Mouse (Mus musculus) stomach, embryonic 15.5 days (tissue): Measurements from ENCODE around the gene Sync. TPM values are rescaled to one million over a fixed set of nuclear protein-coding genes. Genes with fewer than 3 reads are reported as not detected.

Experiments
- ATAC-seq: fragments of 200-750 bp; cut with Nextera tagmentation; 2 replicates; pipeline ENCODE4 v1.8.0; 2017; ENCODE audit warnings: low read depth, moderate number of reproducible peaks, moderate TSS enrichment; ENCODE audit not compliant: insufficient read depth, low FRiP score
- H3K27ac ChIP-seq: fragments of 300-500 bp; sonication (generic); 2 replicates; pipeline ENCODE4 v1.5.1; 2015; ENCODE audit warnings: mild to moderate bottlenecking, inconsistent platforms
- H3K27me3 ChIP-seq: fragments of 300-500 bp; sonication (generic); replicated peaks from 2 replicates; pipeline ENCODE4 v1.6.1; 2015; ENCODE audit warnings: inconsistent platforms
- H3K36me3 ChIP-seq: fragments of 300-500 bp; sonication (generic); 2 replicates; pipeline ENCODE4 v1.6.1; 2015; ENCODE audit warnings: inconsistent platforms
- H3K4me1 ChIP-seq: fragments of 300-500 bp; sonication (generic); 2 replicates; pipeline ENCODE4 v1.6.1; 2015; ENCODE audit warnings: inconsistent platforms
- H3K4me2 ChIP-seq: fragments of 300-500 bp; sonication (generic); 2 replicates; pipeline ENCODE4 v1.6.1; 2015; ENCODE audit warnings: mild to moderate bottlenecking, inconsistent platforms
- H3K4me3 ChIP-seq: fragments of 300-500 bp; sonication (generic); replicated peaks from 2 replicates; pipeline ENCODE4 v1.5.1; 2015; ENCODE audit warnings: inconsistent platforms
- H3K9ac ChIP-seq: fragments of 300-500 bp; sonication (generic); 2 replicates; pipeline ENCODE4 v1.6.1; 2015; ENCODE audit warnings: inconsistent platforms
- H3K9me3 ChIP-seq: fragments of 300-500 bp; sonication (generic); 2 replicates; pipeline ENCODE4 v1.6.1; 2016; ENCODE audit warnings: inconsistent platforms
- WGBS: fragments of 180-500 bp; shearing (Covaris S2); methylation state at CpG from one replicate; pipeline ENCODE4 v1.1.7; 2015; 5-methylcytosine and 5-hydroxymethylcytosine counted together
- polyA plus RNA-seq: library from polyadenylated mRNA; unstranded; fragments of >200 nt; fragmentation: Nextera tagmentation; extraction: Ambion mirVana; gene quantifications from 2 replicates; pipeline ENCODE4 v1.2.1, GENCODE M21; 2015

The Sync gene
- polyA plus RNA-seq, 1 experiment from 2014 or later = 2.0 TPM

DNA sequence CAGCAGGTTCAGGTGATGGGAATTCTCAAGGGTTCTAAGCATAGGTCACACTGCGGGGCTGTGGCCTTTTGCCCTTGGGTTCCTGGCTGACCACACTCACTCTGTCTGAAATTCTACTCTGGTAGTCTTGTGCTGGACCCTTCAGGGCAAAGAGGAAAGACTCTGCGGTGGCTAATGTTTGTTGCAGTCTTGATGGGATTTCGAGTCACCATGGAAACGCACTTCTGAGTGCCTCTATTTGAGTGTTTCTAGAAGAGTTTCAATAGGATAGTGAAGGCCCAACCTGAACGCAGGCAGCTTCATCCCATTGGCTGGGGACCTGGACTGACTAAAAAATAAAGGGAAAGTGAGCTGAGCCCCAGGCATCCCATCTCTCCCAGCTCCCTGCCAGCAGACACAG is 20.6 kb upstream of the Sync start:
- no peak overlapping the region for H3K4me3 ChIP-seq
- no peak overlapping the region for H3K9ac ChIP-seq
- no peak overlapping the region for H3K27ac ChIP-seq
- H3K36me3 ChIP-seq = no peaks in the 10 kb centered on the region
- peaks cover 11% of the 10 kb centered on the region for H3K4me1 ChIP-seq
- H3K9me3 ChIP-seq = no peaks in the 10 kb centered on the region
- WGBS = 77% methylated on average over 5 of the region's 5 CpGs
- H3K27me3 ChIP-seq = no peaks in the 10 kb centered on the region
- no peak for ATAC-seq
- H3K4me2 ChIP-seq = no peak overlapping the region

DNA sequence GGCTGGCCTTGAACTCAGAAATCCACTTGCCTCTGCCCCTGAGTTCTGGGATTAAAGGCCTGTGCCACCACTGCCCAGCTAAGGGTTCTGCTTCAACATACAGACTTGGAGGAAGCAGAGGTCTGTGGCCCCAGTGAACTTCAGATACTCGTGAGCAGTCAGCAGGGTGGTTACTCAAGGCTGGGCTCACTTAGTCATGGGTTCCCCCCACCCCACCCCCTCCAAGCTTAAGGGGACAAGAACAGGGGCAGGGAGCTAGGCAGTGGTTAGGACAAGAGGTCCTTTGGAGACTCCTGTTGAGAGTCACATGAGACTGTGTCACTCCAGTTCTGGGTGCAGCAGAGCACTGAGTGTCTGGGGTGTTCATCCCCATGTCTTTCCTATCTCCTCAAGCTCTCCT is 18.7 kb upstream of the Sync start:
- no peak overlapping the region for H3K27ac ChIP-seq
- H3K4me2 ChIP-seq = no peak overlapping the region
- no peaks in the 10 kb centered on the region for H3K9me3 ChIP-seq
- H3K4me3 ChIP-seq = no peak overlapping the region
- H3K4me1 ChIP-seq = peaks cover 2% of the 10 kb centered on the region
- no peak for ATAC-seq
- no peaks in the 10 kb centered on the region for H3K27me3 ChIP-seq
- 54% methylated on average over 1 of the region's 1 CpGs for WGBS
- H3K36me3 ChIP-seq = no peaks in the 10 kb centered on the region
- no peak overlapping the region for H3K9ac ChIP-seq

DNA sequence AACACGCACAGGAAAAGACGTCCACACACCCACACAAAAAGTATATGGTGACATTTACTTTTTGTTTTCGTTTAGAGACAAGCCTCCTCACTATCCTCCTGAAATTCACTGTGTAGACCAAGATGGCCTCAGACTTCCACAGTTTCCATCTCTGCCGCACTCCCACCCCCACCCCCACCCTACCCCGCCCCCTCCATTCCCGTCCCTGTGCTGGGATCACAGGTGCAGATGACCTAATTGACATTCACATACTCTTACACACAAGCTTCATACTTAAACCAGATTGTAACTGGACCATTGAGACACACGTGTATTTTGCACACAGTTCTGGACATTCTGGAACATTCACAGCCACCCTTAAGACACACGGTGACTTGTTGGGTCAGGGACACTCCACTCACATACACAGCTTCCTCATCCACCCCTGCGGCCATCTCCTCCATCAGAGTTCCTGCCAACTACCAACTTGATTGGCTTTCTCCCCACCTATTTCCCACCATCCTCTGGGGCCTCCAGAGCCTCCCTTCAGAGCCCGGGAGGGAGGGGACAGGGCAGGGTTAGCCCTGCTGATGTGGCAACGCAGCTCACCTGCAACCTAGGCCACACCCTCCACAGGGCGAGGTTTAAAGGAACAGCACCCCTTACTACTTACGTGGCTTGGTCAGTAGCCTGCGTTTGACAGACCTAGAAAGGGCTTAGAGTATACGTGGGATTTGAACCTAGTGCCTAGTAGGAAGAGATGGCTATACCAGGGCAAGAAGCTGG is 15.2 kb upstream of the Sync start:
- H3K36me3 ChIP-seq = no peaks in the 10 kb centered on the region
- peak overlapping the region; percentile 80 for H3K27ac ChIP-seq
- 20% methylated on average over 15 of the region's 15 CpGs for WGBS
- H3K9ac ChIP-seq = no peak overlapping the region
- no peaks in the 10 kb centered on the region for H3K27me3 ChIP-seq
- no peaks in the 10 kb centered on the region; the same call in 1 of the 2 replicates for H3K4me1 ChIP-seq
- peak overlapping the region; percentile 18 for H3K4me3 ChIP-seq
- ATAC-seq = peak; percentile 95
- H3K9me3 ChIP-seq = no peaks in the 10 kb centered on the region
- peak overlapping the region; percentile 44 for H3K4me2 ChIP-seq

DNA sequence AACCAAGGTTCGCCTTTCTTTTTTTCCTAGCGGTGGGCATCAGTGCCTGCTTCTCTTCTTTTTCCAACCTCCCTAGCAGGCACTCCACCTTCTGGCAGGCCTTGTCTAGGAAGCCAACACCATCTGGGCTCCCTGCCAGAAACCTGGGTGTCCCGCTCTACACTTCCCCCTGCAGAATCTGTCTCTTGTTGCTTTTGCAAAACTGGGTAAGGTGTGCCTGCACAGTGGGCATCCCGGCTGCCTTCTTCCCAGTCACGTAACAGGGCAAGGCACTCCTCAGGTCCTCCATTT is 14.7 kb upstream of the Sync start:
- Histone ChIP-seq H3K4me3 (no peak overlapping the region; the same call in 1 of the 2 replicates), H3K36me3 (no peaks in the 10 kb centered on the region), H3K4me1 (no peaks in the 10 kb centered on the region; the same call in 1 of the 2 replicates), H3K27me3 (no peaks in the 10 kb centered on the region), H3K9ac (no peak overlapping the region), H3K4me2 (peak overlapping the region; percentile 44), H3K27ac (peak overlapping the region; percentile 80), H3K9me3 (no peaks in the 10 kb centered on the region)
- peak; percentile 68; the same call in 1 of the 2 replicates for ATAC-seq
- 28% methylated on average over 5 of the region's 5 CpGs for WGBS

DNA sequence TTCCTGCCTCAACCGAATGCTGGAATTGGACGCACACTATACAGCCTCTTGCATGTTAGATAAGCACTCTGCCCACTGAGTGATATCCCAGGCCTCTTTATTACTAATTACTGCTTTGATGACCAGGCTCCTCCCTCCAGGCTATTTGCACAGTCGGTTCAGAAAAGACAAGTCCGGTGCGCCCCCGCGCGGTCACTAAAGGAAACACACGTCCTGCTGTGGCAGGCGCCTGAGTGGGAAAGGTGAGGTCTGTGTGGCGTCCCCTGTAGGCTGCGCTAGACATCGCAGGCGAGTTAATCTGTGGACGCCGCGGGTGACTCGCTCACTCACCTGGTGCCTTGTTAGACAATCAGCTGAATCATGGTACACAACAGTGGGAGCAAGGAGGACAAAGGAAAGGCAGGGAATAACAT is 11.0 kb upstream of the Sync start:
- H3K4me1 ChIP-seq = no peaks in the 10 kb centered on the region; the same call in 1 of the 2 replicates
- no peak overlapping the region for H3K27ac ChIP-seq
- ATAC-seq = no peak; the same call in 1 of the 2 replicates
- no peaks in the 10 kb centered on the region for H3K9me3 ChIP-seq
- H3K4me2 ChIP-seq = peak overlapping the region; percentile 29; the same call in 1 of the 2 replicates
- H3K36me3 ChIP-seq = no peaks in the 10 kb centered on the region
- WGBS = under 1% methylated on average over 18 of the region's 18 CpGs
- H3K4me3 ChIP-seq = no peak overlapping the region
- H3K9ac ChIP-seq = no peak overlapping the region
- no peaks in the 10 kb centered on the region for H3K27me3 ChIP-seq

DNA sequence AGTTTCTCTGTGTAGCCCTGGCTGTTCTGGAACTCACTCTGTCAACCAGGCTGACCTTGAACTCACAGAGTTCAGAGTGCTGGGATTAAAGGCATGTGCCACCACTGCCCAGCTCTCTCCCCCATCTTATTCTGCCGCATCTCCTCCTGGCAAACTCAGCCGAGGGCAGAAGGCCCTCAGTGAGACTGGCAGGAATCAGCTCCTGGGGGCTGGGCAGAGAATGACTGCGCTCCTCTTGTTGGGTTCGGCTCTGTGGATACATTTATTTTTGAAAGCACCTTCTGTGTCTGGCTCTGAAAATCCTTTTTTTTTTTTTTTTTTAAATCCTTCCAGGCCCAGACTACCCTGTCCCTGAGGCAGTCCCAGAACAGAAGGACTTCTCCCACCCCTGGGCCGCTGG is 4.6 kb upstream of the Sync start:
- Histone ChIP-seq H3K27me3 (0 out of 2 replicates have a peak, but pooled peaks cover 7% of the 10 kb centered on the region), H3K4me2 (no peak overlapping the region), H3K4me3 (no peak overlapping the region), H3K9ac (no peak overlapping the region), H3K36me3 (no peaks in the 10 kb centered on the region), H3K9me3 (no peaks in the 10 kb centered on the region), H3K27ac (no peak overlapping the region), H3K4me1 (peaks cover 20% of the 10 kb centered on the region)
- WGBS = 87% methylated on average over 5 of the region's 5 CpGs
- no peak for ATAC-seq

DNA sequence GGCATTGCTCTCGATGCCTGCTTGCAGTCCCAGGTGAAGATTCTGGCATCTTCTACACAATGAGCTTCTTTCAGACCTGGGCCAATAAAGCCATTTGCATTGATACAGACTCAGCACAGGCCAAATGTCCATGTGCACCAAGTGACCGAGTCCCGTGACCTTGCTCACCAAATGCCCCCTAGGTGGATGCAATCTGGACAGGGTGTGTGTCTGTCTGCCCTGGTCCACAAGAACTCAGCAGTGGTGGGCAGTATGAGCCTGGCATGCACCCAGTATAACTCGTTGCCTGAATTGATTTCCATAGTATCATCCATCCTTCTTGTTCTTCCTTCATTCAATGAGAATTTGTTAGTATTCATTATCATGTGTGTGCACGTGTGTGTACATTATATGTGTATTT is 4.2 kb upstream of the Sync start:
- no peak overlapping the region for H3K27ac ChIP-seq
- H3K36me3 ChIP-seq = no peaks in the 10 kb centered on the region
- WGBS = 88% methylated on average over 5 of the region's 5 CpGs
- H3K27me3 ChIP-seq = 0 out of 2 replicates have a peak, but pooled peaks cover 7% of the 10 kb centered on the region
- no peak for ATAC-seq
- no peak overlapping the region for H3K4me2 ChIP-seq
- no peak overlapping the region for H3K9ac ChIP-seq
- H3K9me3 ChIP-seq = no peaks in the 10 kb centered on the region
- peaks cover 21% of the 10 kb centered on the region for H3K4me1 ChIP-seq
- no peak overlapping the region for H3K4me3 ChIP-seq

DNA sequence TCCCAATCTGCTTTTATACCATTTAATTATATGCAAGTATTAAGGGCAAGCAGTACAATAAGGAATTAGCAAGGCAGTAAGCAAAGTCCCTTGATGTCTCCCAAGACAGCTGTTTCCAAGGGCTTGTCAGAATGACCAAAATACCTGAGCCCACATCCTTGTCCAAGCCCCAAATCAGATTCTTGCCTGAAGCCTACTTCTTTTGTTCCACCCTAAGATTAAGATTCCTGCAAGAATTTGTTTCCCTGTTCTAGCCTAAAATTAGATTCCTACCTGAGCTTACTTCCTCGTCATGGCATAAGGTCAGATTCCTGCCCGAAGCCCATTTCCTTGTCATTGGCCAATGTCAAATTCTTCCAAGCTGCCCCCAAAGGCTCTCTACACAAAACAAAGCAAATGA is 2.7 kb upstream of the Sync start:
- H3K9ac ChIP-seq = no peak overlapping the region
- no peak overlapping the region for H3K27ac ChIP-seq
- H3K27me3 ChIP-seq = 0 out of 2 replicates have a peak, but pooled peaks cover 7% of the 10 kb centered on the region
- no peaks in the 10 kb centered on the region for H3K36me3 ChIP-seq
- ATAC-seq = no peak
- peaks cover 21% of the 10 kb centered on the region for H3K4me1 ChIP-seq
- H3K4me3 ChIP-seq = no peak overlapping the region
- no peaks in the 10 kb centered on the region for H3K9me3 ChIP-seq
- no peak overlapping the region for H3K4me2 ChIP-seq
- WGBS = 80% methylated on average over 2 of the region's 2 CpGs

DNA sequence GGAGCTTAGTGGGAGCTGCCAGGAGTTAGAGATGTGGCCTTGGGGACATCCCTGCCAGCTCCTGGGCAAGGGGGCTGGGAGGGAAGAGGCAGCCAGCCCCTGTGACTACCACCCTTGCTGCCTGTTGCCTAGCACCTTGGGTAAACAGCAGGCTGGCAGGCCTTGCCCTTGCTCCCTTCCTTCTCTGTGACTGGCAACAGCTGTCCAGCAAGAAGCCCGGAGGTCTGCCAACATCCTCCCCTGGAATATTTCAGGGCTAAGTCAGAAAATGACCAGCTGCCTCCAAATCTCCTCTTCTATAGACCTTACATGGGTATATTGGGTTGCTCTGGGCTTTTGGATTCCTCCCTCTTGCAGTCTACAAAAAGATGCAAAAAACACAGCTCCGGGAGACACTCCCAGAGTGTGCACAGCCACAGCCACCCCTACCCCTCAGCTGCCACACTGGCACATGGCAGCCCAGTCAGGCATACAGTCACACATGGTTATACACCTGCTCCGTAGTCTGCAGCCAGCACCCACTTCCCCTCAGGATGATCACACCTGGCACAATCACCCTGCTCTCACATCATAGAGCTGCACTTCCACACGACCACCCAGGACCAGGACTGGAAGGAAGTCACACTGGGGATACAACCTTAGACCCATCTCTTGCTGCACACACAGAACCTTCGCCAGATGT is 1.3 kb upstream of the Sync start:
- peaks cover 21% of the 10 kb centered on the region for H3K4me1 ChIP-seq
- 46% methylated on average over 5 of the region's 5 CpGs for WGBS
- no peak overlapping the region for H3K27ac ChIP-seq
- no peak overlapping the region for H3K9ac ChIP-seq
- H3K4me2 ChIP-seq = peak overlapping the region; percentile 97
- 0 out of 2 replicates have a peak, but pooled peaks cover 7% of the 10 kb centered on the region for H3K27me3 ChIP-seq
- 0 out of 2 replicates have a peak, but pooled peaks have one; percentile 36 for ATAC-seq
- H3K4me3 ChIP-seq = peak overlapping the region; percentile 53
- H3K9me3 ChIP-seq = no peaks in the 10 kb centered on the region
- no peaks in the 10 kb centered on the region for H3K36me3 ChIP-seq

DNA sequence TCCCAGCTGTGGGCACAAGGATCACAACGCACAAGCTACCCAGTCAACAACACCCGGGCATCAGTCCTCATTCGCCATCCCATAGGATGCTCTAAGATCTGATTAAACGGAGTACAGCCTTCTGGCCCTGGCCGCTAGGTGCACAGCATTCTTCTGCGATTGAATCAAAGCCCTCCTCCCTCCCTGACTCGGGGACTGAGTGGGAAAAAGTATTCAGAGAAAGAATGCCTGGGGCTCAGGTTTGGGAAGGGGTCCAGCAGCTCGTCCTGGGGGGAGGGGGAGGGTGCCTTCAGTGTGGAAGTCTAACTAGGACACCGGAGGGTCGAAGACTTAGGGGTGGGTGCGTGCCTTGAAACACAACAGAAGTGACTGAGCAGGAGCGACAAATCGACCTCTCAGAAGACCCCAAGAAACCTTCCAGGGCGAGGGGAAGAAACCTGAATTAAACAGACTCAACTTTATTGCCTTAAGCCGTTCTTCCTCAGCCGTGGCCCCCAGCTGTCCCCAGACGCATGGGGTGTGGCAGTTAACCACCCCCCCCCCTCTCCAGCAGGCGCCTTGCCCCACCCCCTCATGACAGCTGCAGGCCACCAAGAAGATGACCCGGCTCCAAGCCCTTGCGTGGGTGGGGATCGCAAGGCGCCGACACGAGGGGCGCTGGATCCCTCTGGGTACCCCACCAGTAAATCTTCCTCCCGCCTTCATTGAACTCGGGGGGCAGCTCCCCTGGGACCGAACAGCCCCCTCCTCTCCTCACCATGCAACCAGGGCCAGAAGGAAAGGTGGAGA is 540 bp upstream of the Sync start:
- 2% methylated on average over 28 of the region's 28 CpGs for WGBS

DNA sequence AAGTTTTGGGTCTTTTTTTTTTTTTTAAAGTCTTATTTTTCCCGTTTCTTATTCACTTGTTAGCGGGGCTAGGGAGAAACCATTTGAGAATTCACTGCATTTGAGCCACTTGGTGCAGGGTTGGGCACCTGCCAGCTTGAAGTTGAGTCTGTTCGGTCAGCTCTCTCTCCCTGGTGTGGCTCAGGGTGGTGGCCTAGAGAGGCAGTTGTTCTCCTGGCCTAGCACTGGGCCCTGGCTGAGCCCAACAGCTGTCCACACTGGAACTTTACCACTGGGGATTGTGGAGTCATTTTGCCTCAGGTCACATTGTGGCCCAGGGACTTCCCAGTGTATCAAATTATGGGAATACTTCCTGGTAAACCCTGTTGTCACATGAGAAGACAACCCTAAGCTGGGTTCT is 650 bp downstream of the Sync start:
- no peak for ATAC-seq
- WGBS = 31% methylated on average over 3 of the region's 3 CpGs
- Histone ChIP-seq H3K4me1 (peaks cover 21% of the 10 kb centered on the region), H3K36me3 (no peaks in the 10 kb centered on the region), H3K27me3 (0 out of 2 replicates have a peak, but pooled peaks cover 7% of the 10 kb centered on the region), H3K9ac (no peak overlapping the region), H3K9me3 (no peaks in the 10 kb centered on the region), H3K27ac (no peak overlapping the region), H3K4me2 (peak overlapping the region; percentile 97; the same call in 1 of the 2 replicates), H3K4me3 (peak overlapping the region; percentile 53; the same call in 1 of the 2 replicates)

More for the DNA sequence above, 540 bp upstream of the Sync start:
- 0 out of 2 replicates have a peak, but pooled peaks cover 7% of the 10 kb centered on the region for H3K27me3 ChIP-seq
- no peaks in the 10 kb centered on the region for H3K36me3 ChIP-seq
- H3K4me1 ChIP-seq = peaks cover 21% of the 10 kb centered on the region
- H3K27ac ChIP-seq = no peak overlapping the region
- no peaks in the 10 kb centered on the region for H3K9me3 ChIP-seq
- peak; percentile 45 for ATAC-seq
- peak overlapping the region; percentile 4; the same call in 1 of the 2 replicates for H3K9ac ChIP-seq
- peak overlapping the region; percentile 53 for H3K4me3 ChIP-seq
- H3K4me2 ChIP-seq = peak overlapping the region; percentile 97
